In genomic region chrX:9221206-9221605, GRCm38 (mm10) we compare ENCODE assay signal across 9 mouse cellular contexts. TPM values are rescaled to one million over a fixed set of nuclear protein-coding genes. Genes with fewer than 3 reads are reported as not detected.
DNase-seq lines count a peak whose midpoint lies in the region; ATAC-seq lines count a peak whose summit lies in the region.
"Had no signal": no experiment of that assay in that cellular context is flagged by ENCODE, and none has a peak within 500 bp of the region (broad histone marks: within the 10 kb centered on the region; RNA-seq: fewer than 3 reads in every experiment).

No protein-coding gene starts in this region.

- 27% methylated on average over 6 of the region's 6 CpGs for WGBS in intestine, embryonic 14.5 days
- WGBS in intestine, embryonic 16.5 days = 26% methylated on average over 6 of the region's 6 CpGs

- H3K4me1 ChIP-seq in intestine, embryonic 14.5 days (replicated peaks; ENCODE audit: control insufficient read depth, insufficient read depth, low read length) = no peaks in the 10 kb centered on the region
- no peaks in the 10 kb centered on the region for H3K4me1 ChIP-seq in intestine, embryonic 16.5 days (ENCODE audit: control insufficient read depth, insufficient read depth, low read length)
- H3K4me1 ChIP-seq: megakaryocyte, embryonic 14.5 days had no signal

- no peak overlapping the region for H3K9ac ChIP-seq in intestine, embryonic 14.5 days (ENCODE audit: low read length)
- H3K9ac ChIP-seq in intestine, embryonic 16.5 days (ENCODE audit: low read depth, low read length) = no peak overlapping the region

- no peak overlapping the region for H3K27ac ChIP-seq in intestine, embryonic 14.5 days (ENCODE audit: low read depth)
- H3K27ac ChIP-seq in intestine, embryonic 16.5 days (ENCODE audit: low read length) = no peak overlapping the region

- no peaks in the 10 kb centered on the region for H3K9me3 ChIP-seq in intestine, embryonic 14.5 days (ENCODE audit: control insufficient read depth, low read length)
- H3K9me3 ChIP-seq in intestine, embryonic 16.5 days (ENCODE audit: control insufficient read depth, low read length) = no peaks in the 10 kb centered on the region

- peak; percentile 62 for DNase-seq in intestine, embryonic 14.5 days (ENCODE audit: low spot score)
- peak; percentile 52 to 60 for DNase-seq in B cell, adult 2 months
- DNase-seq in MEL-GATA-1-ER (ENCODE audit: extremely low read depth, low read depth) = peak; percentile 61
- peak; percentile 45 for DNase-seq in embryo, embryonic 10 days (ENCODE audit: low spot score)
- peak; percentile 59 to 62 for DNase-seq in kidney, postnatal 4 days
- peak; percentile 42 to 48 for DNase-seq in natural killer cell, adult 2 months (ENCODE audit: low spot score in 2 of 2)
- DNase-seq in urinary bladder, postnatal 10 days (ENCODE audit: low spot score) = no peak

- ATAC-seq in intestine, embryonic 14.5 days (replicated peaks; ENCODE audit: low FRiP score, low TSS enrichment, low read depth) = no peak
- ATAC-seq in intestine, embryonic 16.5 days = no peak

- H3K4me2 ChIP-seq in intestine, embryonic 14.5 days (ENCODE audit: low read length) = no peak overlapping the region
- no peak overlapping the region for H3K4me2 ChIP-seq in intestine, embryonic 16.5 days (ENCODE audit: low read depth, low read length)

- no peak overlapping the region for H3K4me3 ChIP-seq in intestine, embryonic 14.5 days (ENCODE audit: low read depth, low read length)
- no peak overlapping the region for H3K4me3 ChIP-seq in intestine, embryonic 16.5 days (ENCODE audit: low read length)
- H3K4me3 ChIP-seq: megakaryocyte, embryonic 14.5 days had no signal

- H3K36me3 ChIP-seq in intestine, embryonic 14.5 days (ENCODE audit: control insufficient read depth, insufficient read depth, low read length) = no peaks in the 10 kb centered on the region
- no peaks in the 10 kb centered on the region for H3K36me3 ChIP-seq in intestine, embryonic 16.5 days (ENCODE audit: control insufficient read depth, insufficient read depth, low read length)

- no peaks in the 10 kb centered on the region for H3K27me3 ChIP-seq in intestine, embryonic 14.5 days (replicated peaks; ENCODE audit: control insufficient read depth, insufficient read depth, low read length)
- no peaks in the 10 kb centered on the region for H3K27me3 ChIP-seq in intestine, embryonic 16.5 days (replicated peaks; ENCODE audit: control insufficient read depth, insufficient read depth, low read length)
- H3K27me3 ChIP-seq: megakaryocyte, embryonic 14.5 days had no signal

RNA-seq across cellular contexts. Expression of gene Lancl3, which starts 21.5 kb away (rescaled TPM):
- 0.70 and 0.87 TPM in 2 replicates for polyA plus RNA-seq in intestine, embryonic 14.5 days (2014; fragmentation: Nextera tagmentation; extraction: Ambion mirVana)
- polyA plus RNA-seq in intestine, embryonic 16.5 days (2015; fragmentation: Nextera tagmentation; extraction: Ambion mirVana) = 0.43 and 0.72 TPM in 2 replicates

RNA-seq across cellular contexts. Expression of gene Gm14862, which starts 35.5 kb away (rescaled TPM):
- not detected in 2 replicates for polyA plus RNA-seq in intestine, embryonic 14.5 days (2014; fragmentation: Nextera tagmentation; extraction: Ambion mirVana)
- not detected in 2 replicates for polyA plus RNA-seq in intestine, embryonic 16.5 days (2015; fragmentation: Nextera tagmentation; extraction: Ambion mirVana)

RNA-seq across cellular contexts. Expression of gene Xk, which starts 51.4 kb away (rescaled TPM):
- 4.2 and 4.6 TPM in 2 replicates for polyA plus RNA-seq in intestine, embryonic 14.5 days (2014; fragmentation: Nextera tagmentation; extraction: Ambion mirVana)
- polyA plus RNA-seq in intestine, embryonic 16.5 days (2015; fragmentation: Nextera tagmentation; extraction: Ambion mirVana) = 3.8 and 4.2 TPM in 2 replicates
